Mouse (Mus musculus) myocyte (in vitro differentiated cells): ENCODE data around the gene Gm36176.

ENCODE experiments used
- CEBPB ChIP-seq: IDR thresholded peaks from 2 replicates; pipeline ENCODE4 v1.6.1; 2011; ENCODE audit warnings: mild to moderate bottlenecking, moderate library complexity; ENCODE audit not compliant: poor library complexity, insufficient read depth, severe bottlenecking
- E2F4 ChIP-seq: IDR thresholded peaks from one replicate; pipeline ENCODE4 v1.6.1; 2011; ENCODE audit warnings: mild to moderate bottlenecking, control low read depth, moderate library complexity; ENCODE audit not compliant: insufficient read depth
- MAX ChIP-seq: IDR thresholded peaks from one replicate; pipeline ENCODE4 v1.6.1; 2011; ENCODE audit warnings: low read depth, mild to moderate bottlenecking, control low read depth
- MYOD1 ChIP-seq, 3 experiments: IDR thresholded peaks; one replicate each; pipeline ENCODE4 v1.6.1; 2011; ENCODE audit warnings: control low read depth in 2 of 3, low read depth in 2 of 3, mild to moderate bottlenecking in 2 of 3, moderate library complexity in 1 of 3; ENCODE audit not compliant: insufficient read length in 2 of 3, control insufficient read depth in 1 of 3
- MYOG ChIP-seq, 3 experiments: IDR thresholded peaks; one replicate each; pipeline ENCODE4 v1.6.1; 2011; ENCODE audit warnings: control low read depth in 2 of 3, low read depth in 2 of 3, mild to moderate bottlenecking in 2 of 3; ENCODE audit not compliant: insufficient read length in 2 of 3, control insufficient read depth in 1 of 3, insufficient read depth in 1 of 3
- POLR2A ChIP-seq: IDR thresholded peaks from one replicate; pipeline ENCODE4 v1.6.1; 2011; ENCODE audit warnings: low read depth, mild to moderate bottlenecking, control low read depth, moderate library complexity; ENCODE audit not compliant: insufficient read length
- POLR2AphosphoS2 ChIP-seq: IDR thresholded peaks from one replicate; pipeline ENCODE4 v1.6.1; 2011; ENCODE audit warnings: low read depth, control low read depth; ENCODE audit not compliant: insufficient read length
- SRF ChIP-seq: IDR thresholded peaks from one replicate; pipeline ENCODE4 v1.6.1; 2011; ENCODE audit warnings: low read depth; ENCODE audit not compliant: control insufficient read depth, insufficient read length
- TCF12 ChIP-seq: IDR thresholded peaks from one replicate; pipeline ENCODE4 v1.6.1; 2011; ENCODE audit warnings: mild to moderate bottlenecking, control low read depth; ENCODE audit not compliant: poor library complexity, insufficient read depth, severe bottlenecking
- USF1 ChIP-seq: IDR thresholded peaks from one replicate; pipeline ENCODE4 v1.6.1; 2011; ENCODE audit warnings: low read depth, mild to moderate bottlenecking, control low read depth, moderate library complexity

- TF ChIP-seq USF1 (no peak), MAX (no peak), CEBPB (no peak), MYOG (IDR thresholded peaks at IDR 0.05; ENCODE audit: control insufficient read depth in 1 of 3, insufficient read depth in 1 of 3, insufficient read length in 2 of 3, low read depth in 2 of 3) (no peak), POLR2A (no peak), MYOD1 (IDR thresholded peaks at IDR 0.05; ENCODE audit: control insufficient read depth in 1 of 3, insufficient read length in 2 of 3, low read depth in 2 of 3) (no peak), E2F4 (no peak), TCF12 (no peak), SRF (no peak), POLR2AphosphoS2 (no peak)
These were observed 23.0 kb downstream of the Gm36176 start for GRCm38 (mm10) chr10:77869651-77870050.
